Mouse (Mus musculus): ENCODE measurements around the gene Pip4k2c.

Gene Pip4k2c

DNA sequence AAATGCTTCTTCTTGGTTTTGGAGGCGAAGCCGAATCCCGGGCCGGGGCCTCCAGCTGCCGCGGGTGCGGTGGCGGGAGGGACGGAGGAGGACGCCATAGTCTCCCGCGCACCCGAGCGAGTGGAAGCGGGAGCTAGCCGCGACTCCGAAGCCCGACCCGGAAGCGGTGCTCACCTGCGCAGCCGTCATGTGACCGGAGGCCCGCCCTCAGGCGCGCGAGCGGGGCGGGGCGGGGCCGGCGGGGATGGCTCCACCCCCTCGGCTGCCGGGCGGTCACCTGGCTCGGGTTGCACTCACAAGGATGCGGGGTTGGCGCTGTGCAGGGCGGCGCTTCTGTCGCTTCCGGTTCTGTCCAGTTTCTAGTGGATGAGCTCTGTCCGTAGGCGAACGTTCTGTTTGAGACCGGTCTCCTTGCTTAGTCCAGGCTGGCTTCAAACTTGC is at the start of gene Pip4k2c:
Gene Pip4k2c, minus strand, starts transcription at position 172 of the 441 bp plus-strand sequence.
- peak; percentile 95 for DNase-seq (ENCODE audit: low spot score)

DNA sequence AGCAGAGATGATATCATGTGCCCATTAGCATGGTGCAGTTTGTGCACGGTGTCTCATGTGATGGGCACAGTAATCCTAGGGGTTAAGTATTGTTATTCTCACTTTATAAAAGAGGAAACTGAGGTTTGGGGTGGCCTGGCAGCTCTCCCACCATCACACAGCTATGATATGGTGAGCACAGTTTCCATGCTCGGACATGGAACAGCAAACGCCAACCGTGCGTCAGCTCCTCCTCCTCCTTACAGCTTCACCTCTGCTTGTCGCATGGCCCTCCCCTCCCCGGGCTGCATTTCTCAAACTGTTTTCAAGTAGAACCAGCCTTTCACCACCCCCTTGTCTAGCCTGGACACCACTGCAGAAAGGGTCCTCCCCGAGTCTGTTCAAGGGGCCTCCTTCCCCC is 47.1 kb upstream of the Pip4k2c start:
- DNase-seq (ENCODE audit: low spot score), result no peak

DNA sequence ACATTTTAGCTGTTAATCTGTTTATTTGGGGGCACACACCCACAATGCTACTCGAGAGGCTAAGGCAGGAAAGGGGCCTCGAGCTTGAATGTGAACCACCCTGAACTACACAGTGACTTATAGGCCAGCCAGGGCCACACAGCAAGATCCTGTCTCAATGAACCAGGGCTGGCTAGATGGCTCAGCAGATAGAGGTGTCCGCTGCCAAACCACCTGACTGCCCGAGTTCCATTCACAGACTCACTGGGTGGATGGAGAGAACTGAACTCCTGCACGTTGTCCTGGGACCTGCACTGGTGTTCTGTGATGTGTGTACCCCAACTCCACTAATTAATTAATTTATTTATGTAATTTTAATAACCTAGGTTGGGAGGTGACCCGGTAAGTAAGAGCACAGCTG is 46.4 kb upstream of the Pip4k2c start:
- no peak for DNase-seq (ENCODE audit: low spot score)

DNA sequence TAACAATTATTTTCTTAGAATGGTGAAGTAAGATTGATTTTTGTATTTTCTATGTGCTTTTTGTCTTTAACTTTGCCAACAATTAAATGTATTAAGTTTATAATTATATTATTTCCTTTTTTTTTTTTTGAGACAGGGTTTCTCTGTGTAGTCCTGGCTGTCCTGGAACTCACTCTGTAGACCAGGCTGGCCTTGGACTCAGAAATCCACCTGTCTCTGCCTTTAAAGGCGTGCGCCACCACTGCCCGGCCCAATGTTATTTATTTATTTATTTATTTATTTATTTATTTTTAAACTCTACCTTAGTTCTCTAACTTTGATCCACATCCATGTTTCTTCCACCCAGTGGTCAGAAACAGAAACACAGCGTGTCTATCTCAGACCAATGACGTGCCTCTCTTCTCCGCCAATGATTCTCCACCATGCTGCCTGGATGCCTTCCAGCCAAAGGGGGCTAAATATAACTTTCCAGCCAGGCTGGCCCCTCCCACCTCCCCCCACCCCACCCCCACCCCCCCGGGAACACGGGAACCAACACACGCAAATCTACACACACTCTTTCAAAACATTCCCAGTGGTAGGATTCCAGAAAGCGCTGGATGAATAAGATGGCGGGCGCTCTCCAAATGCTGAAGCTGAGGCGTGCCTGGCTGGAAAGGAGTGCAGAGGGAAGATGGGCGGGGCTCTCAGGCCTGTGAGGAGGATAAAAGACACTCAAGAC is 44.4 kb upstream of the Pip4k2c start:
- no peak for DNase-seq (ENCODE audit: low spot score)

DNA sequence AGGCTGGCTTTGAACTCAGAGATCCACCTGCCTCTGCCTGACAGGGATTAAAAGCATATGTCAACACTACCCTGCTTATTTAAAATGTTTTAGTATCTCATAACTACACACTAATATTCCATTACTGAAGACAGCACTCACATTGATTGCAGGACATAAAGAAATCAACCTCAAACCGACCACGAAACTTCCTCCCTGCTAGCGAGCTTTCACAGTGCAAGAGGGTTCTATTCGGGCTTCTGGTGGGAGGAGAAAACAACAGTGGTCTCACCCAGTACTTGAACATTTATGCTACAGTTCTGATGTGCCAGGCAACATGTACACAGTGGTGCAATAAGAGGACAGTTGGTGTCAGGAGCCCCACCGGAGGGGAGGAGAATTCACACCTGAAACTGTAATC is 39.4 kb upstream of the Pip4k2c start:
- DNase-seq (ENCODE audit: low spot score), result no peak

DNA sequence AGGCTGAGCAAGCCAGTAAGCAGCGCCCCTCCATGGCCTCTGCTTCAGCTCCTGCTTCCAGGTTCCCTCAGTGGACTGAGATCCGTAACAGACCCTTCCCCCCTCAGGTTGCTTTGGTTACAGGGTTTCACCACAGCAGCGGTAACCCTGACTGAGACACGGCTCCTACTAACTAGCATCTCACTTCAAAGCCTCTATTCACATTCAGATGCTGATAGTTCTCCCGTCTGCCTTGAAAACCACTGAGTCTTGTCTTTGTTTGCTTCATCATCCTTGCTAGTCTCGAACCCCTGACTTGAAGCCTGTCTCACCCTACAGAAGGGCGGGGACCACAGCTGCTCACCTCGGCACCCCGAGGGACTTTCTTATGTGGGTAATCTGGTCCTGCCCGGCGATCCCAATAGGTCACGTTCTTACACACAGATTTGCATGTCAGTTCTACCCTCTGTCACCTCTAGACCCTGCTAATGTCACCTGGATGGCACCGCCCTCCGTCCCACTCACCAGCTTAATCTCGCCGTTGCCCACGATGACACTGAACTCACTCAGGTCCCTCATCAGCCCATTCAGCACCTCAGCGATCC is 26.9 kb upstream of the Pip4k2c start:
- no peak for DNase-seq (ENCODE audit: low spot score)

DNA sequence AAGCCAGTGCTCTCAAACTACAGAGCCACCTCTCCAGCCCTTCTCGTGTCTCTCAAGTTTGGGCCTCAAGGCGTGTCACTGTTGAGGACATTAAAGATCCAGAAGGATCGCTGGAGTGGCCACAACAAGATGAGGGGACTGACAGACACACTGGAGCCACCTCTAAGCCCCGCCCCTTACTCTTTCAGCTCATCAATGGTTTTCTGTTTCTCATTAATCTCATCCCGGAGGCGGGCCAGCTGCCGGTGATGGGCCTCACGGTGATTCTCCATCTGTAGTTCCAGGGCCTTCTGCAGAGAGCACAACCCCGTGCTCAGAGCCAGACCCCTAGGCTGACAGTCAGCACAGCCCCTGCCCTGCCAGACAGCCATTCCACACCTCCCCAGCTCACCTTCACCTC is 25.2 kb upstream of the Pip4k2c start:
- DNase-seq (ENCODE audit: low spot score), result no peak

DNA sequence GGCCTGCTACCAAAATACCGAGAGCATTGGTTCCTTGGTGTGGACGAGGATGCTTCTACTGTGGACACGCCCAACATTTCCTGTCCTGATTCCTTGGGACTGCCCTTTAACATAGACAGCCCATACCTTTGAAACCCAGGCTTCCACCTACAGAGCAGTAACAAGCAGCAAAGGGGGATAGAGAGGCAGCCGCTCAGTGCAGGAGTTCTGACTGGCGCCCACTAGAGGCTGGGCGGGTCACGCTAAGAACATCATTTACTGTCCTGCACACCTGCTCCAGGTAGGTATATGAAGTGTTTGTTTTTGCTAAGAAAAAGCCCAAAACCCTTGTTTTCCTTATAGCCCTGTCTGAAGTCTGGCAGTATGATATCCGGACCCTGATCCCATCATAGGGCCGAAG is 21.8 kb upstream of the Pip4k2c start:
- no peak for DNase-seq (ENCODE audit: low spot score)

DNA sequence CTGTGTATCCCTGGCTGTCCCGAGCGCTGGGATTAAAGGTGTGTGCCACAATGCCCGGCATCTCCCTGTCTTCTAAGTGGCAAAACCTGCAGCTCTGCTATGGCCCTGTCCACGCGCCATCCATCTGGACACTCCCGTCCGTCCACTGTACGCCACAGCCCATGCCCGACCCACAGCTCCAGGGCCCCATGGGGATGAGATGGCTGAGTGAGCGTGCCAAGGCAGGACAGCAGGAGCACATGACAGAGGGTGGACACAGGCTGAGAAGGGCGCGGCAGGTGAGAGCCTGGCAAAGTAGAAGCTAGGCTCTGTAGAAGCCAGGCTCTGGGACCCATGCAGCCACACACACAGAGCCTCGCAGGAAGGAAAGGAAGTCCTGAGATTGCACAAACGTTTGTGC is 20.4 kb upstream of the Pip4k2c start:
- no peak for DNase-seq (ENCODE audit: low spot score)

DNA sequence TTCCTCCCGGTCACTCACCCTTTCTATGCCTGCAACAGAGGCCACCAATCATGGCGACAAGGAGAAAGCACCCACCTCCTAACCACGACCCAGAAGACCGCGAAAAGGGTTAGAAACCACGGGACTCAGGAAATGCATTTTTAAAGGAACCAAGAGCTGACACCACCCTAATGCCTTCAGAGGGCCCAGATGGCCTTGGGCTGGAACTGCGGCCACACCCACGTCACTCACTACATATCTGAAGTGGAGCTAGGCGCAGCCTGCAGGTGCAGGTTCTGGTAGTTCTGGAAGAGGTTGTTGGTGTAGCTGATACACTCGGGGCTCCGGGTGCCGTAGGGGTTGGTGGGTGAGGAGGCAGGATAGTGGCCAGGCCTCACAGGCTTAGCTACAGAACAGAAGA is 19.3 kb upstream of the Pip4k2c start:
- no peak for DNase-seq (ENCODE audit: low spot score)

DNA sequence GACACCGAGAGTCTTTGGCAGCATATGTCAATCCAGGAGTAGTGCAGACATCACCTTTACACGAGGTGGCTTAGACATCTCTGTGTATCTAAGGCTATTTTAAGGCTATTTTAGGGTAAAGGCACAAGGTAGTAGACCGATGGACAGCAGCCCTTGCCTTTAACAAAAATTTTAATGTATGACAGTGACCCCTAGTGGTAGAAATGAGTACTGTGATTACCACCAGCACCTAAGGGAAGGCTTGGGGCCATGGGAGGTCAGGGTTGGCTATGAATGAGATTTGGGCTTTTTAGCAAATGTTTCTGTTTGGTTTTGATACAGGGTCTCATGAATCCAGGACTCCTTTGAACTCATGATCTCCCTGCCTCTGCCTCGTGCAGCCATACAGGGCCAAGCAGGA is 17.5 kb upstream of the Pip4k2c start:
- peak; percentile 42 for DNase-seq (ENCODE audit: low spot score)

DNA sequence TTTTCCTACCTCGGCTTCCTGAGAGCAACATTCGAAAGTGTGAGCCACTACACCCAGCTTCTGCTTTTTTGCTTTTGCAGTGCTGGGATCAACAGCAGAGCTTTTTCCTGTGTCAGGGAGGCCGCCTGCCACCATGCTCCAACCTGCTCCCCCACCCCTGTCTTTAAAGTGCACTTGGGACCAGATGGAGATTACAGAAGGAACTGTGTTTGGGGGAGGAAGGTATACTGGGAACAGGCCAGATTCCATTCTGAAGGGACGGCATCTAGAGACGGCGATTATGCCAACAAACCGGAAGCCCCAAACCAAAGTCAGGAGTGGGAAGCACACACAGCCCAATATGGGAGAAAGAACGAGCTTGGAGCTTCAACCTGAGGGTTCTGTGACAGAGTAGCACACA is 15.8 kb upstream of the Pip4k2c start:
- DNase-seq (ENCODE audit: low spot score), result no peak

DNA sequence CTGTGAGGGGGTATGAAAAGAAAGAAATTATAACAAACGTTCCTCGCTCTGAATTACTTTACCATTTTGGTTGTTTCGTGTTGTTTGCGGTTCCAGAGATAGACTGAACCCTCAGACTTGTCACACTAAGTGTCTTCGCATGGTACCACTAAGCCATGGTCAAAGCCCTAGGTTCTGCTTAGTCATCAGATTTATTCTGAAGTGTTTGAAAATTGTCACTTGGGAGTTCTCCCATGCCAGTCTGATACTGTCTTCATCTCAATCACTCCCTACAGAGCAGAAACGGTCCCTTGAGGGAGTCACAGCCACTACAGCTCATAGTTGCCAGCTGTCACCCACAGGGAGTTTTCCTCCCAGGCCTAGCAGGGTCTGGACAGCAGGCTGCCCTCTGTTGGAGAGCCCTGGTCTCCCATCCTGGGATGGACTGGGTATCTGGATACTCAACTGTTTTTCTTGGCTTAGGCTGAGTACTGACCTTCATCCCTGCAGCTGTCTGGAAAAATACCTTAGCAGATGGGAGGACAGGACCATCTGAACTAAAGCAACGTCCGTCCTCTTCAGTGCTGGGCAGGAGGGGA is 15.0 kb upstream of the Pip4k2c start:
- DNase-seq (ENCODE audit: low spot score), result no peak

DNA sequence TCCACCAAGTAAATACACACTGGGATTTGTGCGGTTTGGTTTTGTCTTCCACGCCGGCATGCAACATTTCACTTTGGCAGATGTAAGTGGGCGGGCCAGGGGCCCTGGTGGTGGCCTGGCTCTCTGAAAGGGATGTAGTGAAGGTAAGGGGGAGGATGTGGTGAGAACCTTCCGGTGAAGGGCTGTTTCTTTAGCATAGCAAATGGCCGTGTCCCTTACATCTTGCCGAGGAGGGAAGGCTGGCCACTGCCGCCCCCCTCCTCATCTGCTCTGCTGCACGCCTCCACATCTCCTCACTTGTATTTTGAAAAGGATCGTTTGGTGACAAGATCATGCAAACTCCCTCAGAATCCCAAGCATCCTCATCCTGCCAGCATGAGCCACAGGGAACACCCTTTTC is 14.3 kb upstream of the Pip4k2c start:
- DNase-seq (ENCODE audit: low spot score), result no peak

DNA sequence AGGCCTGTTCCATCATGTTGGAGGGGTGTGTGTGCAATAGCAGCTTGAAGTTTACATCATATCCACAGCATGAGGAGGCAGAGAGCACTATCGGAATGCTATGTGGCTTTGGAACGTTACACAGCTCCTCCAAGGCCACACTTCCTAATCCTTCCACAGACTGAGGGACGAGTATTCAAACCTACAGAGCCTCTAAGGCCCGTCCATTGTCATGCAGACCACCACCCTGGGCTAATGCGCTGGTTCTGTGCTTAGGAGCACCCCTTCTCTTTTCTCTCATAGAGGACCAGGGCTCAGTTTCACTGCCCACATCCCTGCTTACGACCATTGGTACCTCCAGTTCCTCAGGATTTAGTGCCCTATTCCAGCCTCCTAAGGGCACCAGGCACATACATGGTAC is 13.8 kb upstream of the Pip4k2c start:
- DNase-seq (ENCODE audit: low spot score), result no peak

DNA sequence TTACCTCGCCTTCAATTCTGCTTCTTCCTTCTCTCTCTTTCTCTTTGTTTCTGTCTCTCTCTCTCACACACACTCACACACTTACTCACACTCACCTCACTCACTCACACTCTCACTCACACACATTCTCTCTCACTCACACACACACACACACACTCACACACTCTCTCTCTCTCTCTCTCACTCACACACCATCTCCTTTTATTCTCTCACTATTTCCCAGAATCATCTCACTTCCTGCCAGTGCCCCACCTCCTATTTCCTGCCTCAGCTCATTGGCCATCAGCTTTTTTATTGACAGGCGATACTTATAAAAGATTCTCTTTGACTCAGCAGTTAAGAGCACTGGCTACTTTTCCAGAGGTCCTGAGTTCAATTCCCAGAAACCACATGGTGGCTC is 7.0 kb upstream of the Pip4k2c start:
- no peak for DNase-seq (ENCODE audit: low spot score)

DNA sequence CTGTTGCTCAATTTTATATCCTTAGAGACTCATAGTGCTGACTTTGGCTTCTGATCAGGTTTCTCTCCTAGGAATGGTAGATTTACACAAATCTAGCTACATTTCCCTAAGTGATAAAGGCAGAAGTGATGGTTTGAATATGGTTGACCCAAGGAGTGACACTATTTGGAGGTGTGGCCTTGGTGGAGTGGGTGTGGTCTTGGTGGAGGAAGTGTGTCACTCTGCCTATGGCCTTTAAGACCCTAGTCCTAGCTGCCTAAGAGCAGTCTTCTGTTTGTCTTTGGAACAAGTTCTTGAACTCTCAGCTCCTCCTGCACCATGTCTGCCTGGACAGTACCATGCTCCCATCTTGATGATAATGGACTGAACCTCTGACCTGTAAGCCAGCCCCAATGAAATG is 5.8 kb upstream of the Pip4k2c start:
- DNase-seq (ENCODE audit: low spot score), result no peak

DNA sequence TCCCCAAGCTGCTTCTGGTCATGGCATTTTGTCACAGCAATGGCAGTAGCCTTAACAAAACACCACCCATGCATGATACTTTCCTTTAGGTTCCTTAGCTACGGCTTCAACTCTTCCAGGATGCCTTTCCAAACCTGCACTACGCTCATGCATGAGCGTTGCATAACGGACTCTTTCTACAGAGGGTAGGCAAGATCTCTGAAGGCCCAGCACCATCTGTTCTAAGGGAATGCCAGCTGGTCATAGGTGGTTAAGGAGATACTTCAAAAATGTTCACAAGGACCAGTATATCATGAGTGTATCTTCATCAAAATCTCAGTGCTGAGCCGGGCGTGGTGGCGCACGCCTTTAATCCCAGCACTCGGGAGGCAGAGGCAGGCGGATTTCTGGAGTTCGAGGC is 5.1 kb upstream of the Pip4k2c start:
- DNase-seq (ENCODE audit: low spot score), result no peak

DNA sequence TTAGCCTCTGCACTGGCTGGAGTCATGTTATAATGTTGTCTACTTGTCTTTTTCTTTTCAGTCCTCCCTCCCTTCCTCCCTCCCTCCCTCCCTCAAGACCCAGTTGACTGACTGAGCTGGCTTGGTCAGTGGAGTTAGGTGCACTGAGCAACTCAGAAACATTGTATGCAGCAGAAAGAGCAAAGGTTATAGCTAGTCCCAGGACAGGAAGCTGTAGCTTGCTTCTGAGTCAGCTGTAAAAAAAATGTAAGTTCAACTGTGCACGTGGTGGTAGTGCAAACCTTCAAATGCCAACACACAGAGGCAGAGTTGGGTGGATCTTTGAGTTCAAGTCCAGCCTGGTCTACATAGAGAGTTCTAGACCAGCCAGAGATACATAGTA is 3.0 kb upstream of the Pip4k2c start:
- no peak for DNase-seq (ENCODE audit: low spot score)

DNA sequence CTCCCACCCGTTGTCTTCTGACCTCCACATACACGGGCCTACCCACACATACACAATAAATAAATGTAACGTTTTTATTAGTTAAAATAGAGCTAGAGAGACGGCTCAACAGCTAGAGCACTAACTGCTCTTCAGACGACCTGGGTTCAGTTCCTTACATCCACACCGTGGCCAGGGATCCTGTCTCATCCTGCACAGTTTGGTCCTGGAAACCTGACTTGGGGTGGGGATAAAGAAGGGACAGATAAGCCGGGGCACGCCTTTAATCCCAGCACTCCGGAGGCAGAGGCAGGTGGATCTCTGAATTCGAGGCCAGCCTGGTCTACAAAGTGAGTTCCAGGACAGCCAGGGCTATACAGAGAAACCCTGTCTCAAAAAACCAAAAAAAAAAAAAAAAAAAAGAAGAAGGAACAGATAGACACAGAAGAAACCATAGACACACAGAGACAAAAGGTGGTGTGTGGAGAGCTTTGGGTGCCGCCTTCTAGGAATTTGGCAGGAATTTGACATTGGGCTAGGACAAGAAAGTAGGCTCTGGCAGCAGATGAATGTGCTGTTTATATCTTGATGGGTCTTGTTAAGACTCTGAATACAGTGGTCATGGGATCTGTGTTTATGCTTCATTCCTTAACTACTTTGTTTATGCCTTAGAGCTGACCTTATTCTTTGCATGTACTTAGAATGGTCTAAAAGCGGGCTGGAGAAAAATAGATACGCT is 2.5 kb upstream of the Pip4k2c start:
- DNase-seq (ENCODE audit: low spot score), result no peak

DNA sequence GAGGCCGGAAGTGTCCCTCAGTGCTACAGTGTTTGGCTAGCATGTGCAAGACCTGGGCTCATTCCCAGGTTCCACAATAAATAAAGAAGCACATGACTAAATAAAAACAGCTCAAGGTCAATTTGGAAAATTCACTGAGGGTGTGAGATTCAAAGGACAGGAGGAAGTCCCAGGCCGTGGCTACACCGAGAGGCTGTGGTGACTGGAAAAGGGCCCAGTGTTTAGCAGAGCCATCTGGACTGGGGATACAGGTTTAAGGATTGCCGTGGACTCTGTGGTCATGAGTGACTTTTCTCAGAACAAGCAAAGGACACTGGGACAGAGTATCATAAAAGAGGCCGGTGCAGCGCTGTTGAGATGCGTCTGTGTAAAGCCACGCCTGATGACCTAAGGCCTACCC is 1.9 kb upstream of the Pip4k2c start:
- DNase-seq (ENCODE audit: low spot score), result no peak

DNA sequence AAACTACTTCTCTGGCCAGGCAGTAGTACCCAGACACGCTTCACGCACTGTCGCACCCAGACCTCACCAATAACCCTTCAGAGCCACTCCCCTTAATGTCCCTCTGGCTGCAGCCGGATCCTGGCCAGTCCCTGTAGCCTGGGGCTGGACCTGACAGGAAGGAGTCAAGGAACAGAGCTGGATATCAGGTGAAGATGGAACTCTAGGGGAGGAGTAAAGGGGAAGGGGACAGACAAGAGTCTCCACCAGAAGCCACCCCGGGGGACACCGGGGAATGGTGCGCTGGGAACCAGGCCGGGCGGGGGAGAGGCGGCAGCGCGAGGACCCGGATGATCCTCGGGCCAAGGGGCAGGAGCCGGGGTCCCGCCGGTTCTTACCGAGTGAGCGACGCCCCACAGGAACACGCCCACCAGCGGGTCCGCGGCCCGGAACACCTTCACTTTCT is 402 bp downstream of the Pip4k2c start:
- no peak for DNase-seq (ENCODE audit: low spot score)

DNA sequence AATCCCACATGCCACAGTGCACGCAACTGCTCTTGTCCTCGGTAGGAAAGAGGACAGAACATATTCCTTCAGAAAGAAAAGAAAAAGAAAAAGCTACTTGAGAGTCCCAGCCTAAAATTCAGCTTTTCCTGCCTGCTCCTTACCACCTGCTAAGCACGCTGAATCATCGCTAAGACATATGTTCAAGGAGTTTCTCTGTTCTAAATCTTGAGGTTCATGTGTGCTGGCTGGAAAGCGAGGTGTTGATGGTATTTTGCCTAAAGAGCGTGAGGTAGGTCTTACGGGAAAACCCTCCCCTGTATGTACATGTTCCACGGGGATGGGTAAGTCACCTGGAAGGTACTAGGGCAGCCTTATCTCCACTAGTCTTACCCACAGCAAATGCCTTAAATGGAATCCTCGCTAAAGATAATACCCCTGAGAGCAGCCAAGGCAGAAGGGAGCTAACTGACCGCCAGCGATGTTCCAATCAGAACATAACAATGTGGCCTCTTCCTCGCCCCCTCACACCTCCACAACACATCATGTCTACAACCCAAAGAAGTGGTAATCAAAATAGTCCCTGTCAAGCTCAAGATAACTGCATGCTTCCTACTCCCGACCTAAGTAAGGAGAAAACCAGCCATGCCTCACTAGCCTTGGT is 1.3 kb downstream of the Pip4k2c start:
- DNase-seq (ENCODE audit: low spot score), result no peak
